Mouse (Mus musculus): ENCODE measurements around the gene Ccdc88c. TPM values are rescaled to one million over a fixed set of nuclear protein-coding genes. Genes with fewer than 3 reads are reported as not detected.
A peak's percentile ranks its signal among the peaks of the same experiment; 100 is the strongest.

The Ccdc88c gene
- polyA plus RNA-seq, 1 experiment from 2014 or later: 5.9 TPM

DNA sequence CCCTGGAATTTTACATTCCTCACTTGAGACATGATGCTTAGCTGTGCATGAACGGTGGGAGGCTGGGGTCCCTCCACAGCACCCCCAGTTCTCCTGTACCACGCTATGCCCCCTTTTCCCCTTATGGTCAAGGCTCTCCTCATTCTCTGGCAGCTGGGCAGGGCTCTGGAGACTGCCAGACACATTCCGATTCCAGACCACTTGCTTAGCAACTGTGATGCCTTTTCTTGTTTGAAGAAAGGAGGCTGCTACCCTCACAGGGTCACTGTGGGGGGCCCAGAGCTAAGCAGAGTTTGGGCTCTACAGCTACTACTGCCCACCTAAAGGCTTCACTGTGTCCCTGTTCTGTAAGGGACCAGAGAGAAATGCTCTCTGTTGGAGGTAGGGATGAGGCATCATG, 71.6 kb downstream of the Ccdc88c start:
- Histone ChIP-seq H3K9ac (ENCODE audit: low read depth, low read length) (peak overlapping the region; percentile 59), H3K4me1 (ENCODE audit: control insufficient read depth, low read depth, low read length) (peaks cover 74% of the 10 kb centered on the region), H3K27ac (ENCODE audit: low read length) (peak overlapping the region; percentile 98), H3K27me3 (ENCODE audit: control insufficient read depth, insufficient read depth, low read depth, low read length) (no peaks in the 10 kb centered on the region), H3K9me3 (replicated peaks; ENCODE audit: control insufficient read depth, low read length) (no peaks in the 10 kb centered on the region), H3K4me3 (ENCODE audit: low read depth, low read length) (no peak overlapping the region), H3K36me3 (ENCODE audit: control insufficient read depth, insufficient read depth) (0 out of 2 replicates have a peak, but pooled peaks cover 5% of the 10 kb centered on the region), H3K4me2 (ENCODE audit: low read depth, low read length) (peak overlapping the region; percentile 59; the same call in 1 of the 2 replicates)
- ATAC-seq (ENCODE audit: low read depth): no peak
- WGBS (ENCODE audit: insufficient replicate concordance): 69% methylated on average over 3 of the region's 3 CpGs

DNA sequence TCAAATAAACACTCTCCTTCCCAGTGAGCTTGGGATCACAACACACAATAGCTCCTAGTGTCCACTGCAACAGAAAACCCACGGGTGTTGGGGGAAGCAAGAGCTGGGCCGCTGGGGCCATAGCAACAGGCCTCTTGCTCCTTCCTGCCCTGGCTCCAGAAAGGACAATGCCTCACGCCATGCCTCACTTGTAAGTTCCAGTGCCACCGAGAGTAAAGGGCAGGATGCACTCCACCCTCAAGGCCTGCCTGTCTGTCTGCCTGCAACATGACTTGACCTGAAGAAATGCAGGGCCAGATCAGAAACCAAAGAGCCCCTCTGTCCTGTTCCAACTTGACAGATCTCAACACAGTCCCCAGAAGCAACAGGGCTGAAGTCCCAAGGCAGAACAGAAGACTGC, 72.0 kb downstream of the Ccdc88c start:
- Histone ChIP-seq H3K27ac (ENCODE audit: low read length) (peak overlapping the region; percentile 98), H3K4me1 (ENCODE audit: control insufficient read depth, low read depth, low read length) (peaks cover 75% of the 10 kb centered on the region), H3K4me2 (ENCODE audit: low read depth, low read length) (peak overlapping the region; percentile 59), H3K9me3 (replicated peaks; ENCODE audit: control insufficient read depth, low read length) (no peaks in the 10 kb centered on the region), H3K27me3 (ENCODE audit: control insufficient read depth, insufficient read depth, low read depth, low read length) (no peaks in the 10 kb centered on the region), H3K4me3 (ENCODE audit: low read depth, low read length) (no peak overlapping the region), H3K9ac (ENCODE audit: low read depth, low read length) (peak overlapping the region; percentile 59), H3K36me3 (ENCODE audit: control insufficient read depth, insufficient read depth) (0 out of 2 replicates have a peak, but pooled peaks cover 5% of the 10 kb centered on the region)
- WGBS (ENCODE audit: insufficient replicate concordance): 36% methylated on average over 4 of the region's 4 CpGs
- ATAC-seq (ENCODE audit: low read depth): no peak

DNA sequence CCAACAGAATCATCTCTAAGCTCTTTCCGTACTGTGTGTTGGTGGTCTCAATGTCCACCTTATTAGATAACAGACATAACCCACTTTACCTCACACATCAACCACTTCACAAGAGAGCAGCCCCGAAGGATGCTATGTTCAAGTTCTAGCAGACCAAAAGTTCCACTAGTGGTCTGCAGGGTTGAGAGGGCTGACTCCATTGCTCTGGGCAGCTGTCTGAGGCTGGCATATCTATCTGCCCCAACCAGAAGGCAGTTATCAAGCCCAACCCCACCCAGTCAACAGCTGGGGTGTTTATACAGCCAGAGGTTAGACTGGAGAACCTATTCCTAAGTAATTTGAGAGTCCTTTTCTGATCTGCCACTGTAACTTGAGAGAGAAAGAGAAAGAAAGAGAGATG, 72.8 kb downstream of the Ccdc88c start:
- peak overlapping the region; percentile 59 for H3K4me2 ChIP-seq (ENCODE audit: low read depth, low read length)
- H3K27ac ChIP-seq (ENCODE audit: low read length): peak overlapping the region; percentile 98
- H3K4me3 ChIP-seq (ENCODE audit: low read depth, low read length): peak overlapping the region; percentile 19
- H3K4me1 ChIP-seq (ENCODE audit: control insufficient read depth, low read depth, low read length): peaks cover 75% of the 10 kb centered on the region
- 0 out of 2 replicates have a peak, but pooled peaks cover 6% of the 10 kb centered on the region for H3K36me3 ChIP-seq (ENCODE audit: control insufficient read depth, insufficient read depth)
- WGBS (ENCODE audit: insufficient replicate concordance): 26% methylated on average over 2 of the region's 2 CpGs
- H3K27me3 ChIP-seq (ENCODE audit: control insufficient read depth, insufficient read depth, low read depth, low read length): no peaks in the 10 kb centered on the region
- ATAC-seq (ENCODE audit: low read depth): peak; percentile 79
- peak overlapping the region; percentile 61 for H3K9ac ChIP-seq (ENCODE audit: low read depth, low read length)
- H3K9me3 ChIP-seq (replicated peaks; ENCODE audit: control insufficient read depth, low read length): no peaks in the 10 kb centered on the region

DNA sequence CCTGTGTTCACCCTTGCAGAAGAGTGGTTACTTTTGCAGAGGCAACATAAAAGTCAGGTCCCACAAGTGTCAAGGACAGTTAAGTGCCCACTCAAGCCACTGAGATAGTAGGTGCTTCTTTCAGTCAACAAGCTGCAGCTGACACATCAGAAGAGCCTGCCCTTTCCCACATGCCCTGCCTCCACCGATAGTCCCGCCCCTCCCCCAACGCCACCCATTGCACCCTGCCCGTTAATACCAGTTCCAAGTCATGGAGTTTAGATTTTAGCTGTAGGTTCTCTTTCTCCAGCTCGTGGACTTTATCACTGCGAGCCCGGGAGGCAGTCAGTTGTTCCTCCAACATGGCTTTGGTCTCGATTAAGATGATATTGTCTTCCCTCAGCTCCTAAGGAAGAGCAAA, 74.9 kb downstream of the Ccdc88c start:
- H3K9ac ChIP-seq (ENCODE audit: low read depth, low read length): peak overlapping the region; percentile 61; the same call in 1 of the 2 replicates
- H3K9me3 ChIP-seq (replicated peaks; ENCODE audit: control insufficient read depth, low read length): no peaks in the 10 kb centered on the region
- WGBS (ENCODE audit: insufficient replicate concordance): 42% methylated on average over 8 of the region's 8 CpGs
- H3K36me3 ChIP-seq (ENCODE audit: control insufficient read depth, insufficient read depth): 0 out of 2 replicates have a peak, but pooled peaks cover 9% of the 10 kb centered on the region
- peaks cover 64% of the 10 kb centered on the region for H3K4me1 ChIP-seq (ENCODE audit: control insufficient read depth, low read depth, low read length)
- H3K4me2 ChIP-seq (ENCODE audit: low read depth, low read length): peak overlapping the region; percentile 27
- H3K27ac ChIP-seq (ENCODE audit: low read length): peak overlapping the region; percentile 98
- peak; percentile 20 for ATAC-seq (ENCODE audit: low read depth)
- no peak overlapping the region for H3K4me3 ChIP-seq (ENCODE audit: low read depth, low read length)
- H3K27me3 ChIP-seq (ENCODE audit: control insufficient read depth, insufficient read depth, low read depth, low read length): no peaks in the 10 kb centered on the region

DNA sequence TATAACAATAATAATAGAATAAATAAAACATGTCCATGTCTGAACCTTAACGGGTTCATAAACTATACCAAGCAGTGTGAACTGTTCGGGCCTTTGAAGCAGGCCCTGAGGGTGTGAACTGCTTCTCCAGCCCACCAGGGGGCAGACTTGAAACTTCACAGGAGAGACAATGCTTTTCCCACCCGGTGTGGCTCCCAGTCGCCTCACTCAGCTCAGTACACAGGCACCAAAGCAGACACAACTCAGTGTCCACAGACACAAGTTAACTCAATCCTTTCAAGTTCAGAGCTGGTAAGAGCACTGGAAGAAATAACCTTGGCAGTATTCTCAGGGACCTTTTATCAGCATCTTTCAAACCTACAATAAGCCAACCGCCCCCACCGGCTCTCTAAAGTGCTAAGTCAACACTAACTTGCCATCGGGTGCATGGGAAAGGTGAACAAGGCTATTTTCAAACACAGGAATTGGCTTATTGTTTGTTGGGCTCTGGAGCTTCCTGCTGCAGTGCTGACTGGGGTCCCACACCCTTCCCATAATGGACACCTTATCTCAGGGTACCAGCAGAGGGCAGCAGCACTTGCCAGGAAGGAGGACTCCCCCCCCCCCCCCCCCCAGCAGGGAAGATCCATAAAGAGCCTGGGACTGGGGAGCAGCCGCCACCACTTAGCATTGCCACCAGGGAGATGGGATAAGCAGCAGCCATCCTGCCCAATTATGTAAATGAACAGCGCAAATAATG, 76.5 kb downstream of the Ccdc88c start:
- ATAC-seq (ENCODE audit: low read depth): peak; percentile 20; the same call in 1 of the 2 replicates
- Histone ChIP-seq H3K4me3 (ENCODE audit: low read depth, low read length) (no peak overlapping the region), H3K36me3 (ENCODE audit: control insufficient read depth, insufficient read depth) (peaks cover 9% of the 10 kb centered on the region; the same call in 1 of the 2 replicates), H3K9me3 (replicated peaks; ENCODE audit: control insufficient read depth, low read length) (no peaks in the 10 kb centered on the region), H3K4me1 (ENCODE audit: control insufficient read depth, low read depth, low read length) (peaks cover 48% of the 10 kb centered on the region), H3K4me2 (ENCODE audit: low read depth, low read length) (no peak overlapping the region), H3K9ac (ENCODE audit: low read depth, low read length) (no peak overlapping the region), H3K27me3 (ENCODE audit: control insufficient read depth, insufficient read depth, low read depth, low read length) (no peaks in the 10 kb centered on the region), H3K27ac (ENCODE audit: low read length) (peak overlapping the region; percentile 98)
- WGBS (ENCODE audit: insufficient replicate concordance): 30% methylated on average over 9 of the region's 9 CpGs

DNA sequence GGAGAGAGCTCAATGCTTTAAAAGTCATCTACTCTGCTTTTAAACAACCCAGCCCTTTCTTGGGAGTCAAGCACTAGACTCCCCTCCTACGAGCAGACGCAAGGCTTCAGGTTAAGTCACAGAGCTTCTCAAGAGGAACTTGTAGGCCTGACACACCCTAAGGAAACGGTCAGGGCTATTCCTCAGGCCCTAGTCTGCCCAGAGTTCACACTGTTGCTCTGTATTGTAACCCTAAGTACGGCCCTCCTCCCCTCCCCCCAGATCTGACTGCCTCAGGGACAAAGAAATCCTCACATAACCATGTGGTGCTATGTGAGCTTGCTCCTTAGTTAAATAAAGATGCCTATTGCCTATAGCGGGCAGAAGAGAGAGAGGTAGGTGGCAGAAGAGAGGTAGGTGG, 79.7 kb downstream of the Ccdc88c start:
- no peak overlapping the region for H3K4me3 ChIP-seq (ENCODE audit: low read depth, low read length)
- H3K27ac ChIP-seq (ENCODE audit: low read length): no peak overlapping the region
- no peaks in the 10 kb centered on the region for H3K27me3 ChIP-seq (ENCODE audit: control insufficient read depth, insufficient read depth, low read depth, low read length)
- H3K4me2 ChIP-seq (ENCODE audit: low read depth, low read length): no peak overlapping the region
- 82% methylated on average over 5 of the region's 5 CpGs for WGBS (ENCODE audit: insufficient replicate concordance)
- no peak overlapping the region for H3K9ac ChIP-seq (ENCODE audit: low read depth, low read length)
- no peaks in the 10 kb centered on the region for H3K9me3 ChIP-seq (replicated peaks; ENCODE audit: control insufficient read depth, low read length)
- H3K4me1 ChIP-seq (ENCODE audit: control insufficient read depth, low read depth, low read length): peaks cover 20% of the 10 kb centered on the region
- H3K36me3 ChIP-seq (ENCODE audit: control insufficient read depth, insufficient read depth): peaks cover 31% of the 10 kb centered on the region
- ATAC-seq (ENCODE audit: low read depth): no peak

DNA sequence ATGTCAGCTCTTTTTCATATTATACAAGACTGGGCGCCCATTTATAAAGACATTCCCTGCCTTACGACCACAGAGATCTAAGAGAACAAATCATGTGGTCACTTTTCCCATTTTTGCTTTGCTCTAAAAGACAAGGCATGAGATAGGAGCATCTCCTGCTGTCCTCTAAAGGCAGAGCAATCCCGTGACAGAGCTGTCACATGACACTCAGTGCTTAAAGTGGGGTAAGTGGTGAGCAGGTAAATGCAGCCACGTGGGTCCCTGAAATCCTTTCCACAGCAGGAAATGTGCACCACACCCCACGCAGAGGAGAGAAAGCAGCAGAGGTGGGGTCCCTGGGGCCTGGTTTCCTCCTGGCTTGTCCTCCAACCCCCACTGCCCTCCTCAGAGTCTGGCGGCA, 80.8 kb downstream of the Ccdc88c start:
- 80% methylated on average over 6 of the region's 6 CpGs for WGBS (ENCODE audit: insufficient replicate concordance)
- H3K4me2 ChIP-seq (ENCODE audit: low read depth, low read length): no peak overlapping the region
- H3K4me3 ChIP-seq (ENCODE audit: low read depth, low read length): no peak overlapping the region
- no peak overlapping the region for H3K27ac ChIP-seq (ENCODE audit: low read length)
- no peaks in the 10 kb centered on the region for H3K27me3 ChIP-seq (ENCODE audit: control insufficient read depth, insufficient read depth, low read depth, low read length)
- H3K4me1 ChIP-seq (ENCODE audit: control insufficient read depth, low read depth, low read length): peaks cover 9% of the 10 kb centered on the region
- H3K9ac ChIP-seq (ENCODE audit: low read depth, low read length): no peak overlapping the region
- peaks cover 30% of the 10 kb centered on the region for H3K36me3 ChIP-seq (ENCODE audit: control insufficient read depth, insufficient read depth)
- no peaks in the 10 kb centered on the region for H3K9me3 ChIP-seq (replicated peaks; ENCODE audit: control insufficient read depth, low read length)
- no peak for ATAC-seq (ENCODE audit: low read depth)

DNA sequence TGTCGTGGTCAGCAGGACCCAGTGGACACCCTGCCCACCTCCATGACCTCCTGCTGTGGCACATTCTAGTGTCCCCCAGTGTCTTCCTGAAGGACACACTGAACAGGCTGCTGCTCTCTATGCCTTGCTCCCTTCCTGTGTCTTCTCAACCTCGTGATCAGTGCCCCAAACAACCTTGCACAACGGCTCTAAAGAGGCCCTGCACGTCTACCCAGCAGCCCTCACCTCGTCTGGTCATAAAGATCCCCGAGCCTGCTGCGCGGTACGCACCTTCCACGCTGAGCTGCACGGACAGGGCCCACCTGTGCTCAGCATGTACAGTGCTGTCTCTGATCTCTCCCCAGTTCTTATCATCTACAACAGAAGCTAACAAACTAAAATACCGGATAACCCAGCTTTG, 82.9 kb downstream of the Ccdc88c start:
- Histone ChIP-seq H3K4me2 (ENCODE audit: low read depth, low read length) (no peak overlapping the region), H3K9ac (ENCODE audit: low read depth, low read length) (no peak overlapping the region), H3K36me3 (ENCODE audit: control insufficient read depth, insufficient read depth) (peaks cover 30% of the 10 kb centered on the region), H3K9me3 (replicated peaks; ENCODE audit: control insufficient read depth, low read length) (no peaks in the 10 kb centered on the region), H3K4me3 (ENCODE audit: low read depth, low read length) (no peak overlapping the region), H3K27me3 (ENCODE audit: control insufficient read depth, insufficient read depth, low read depth, low read length) (no peaks in the 10 kb centered on the region), H3K27ac (ENCODE audit: low read length) (no peak overlapping the region), H3K4me1 (ENCODE audit: control insufficient read depth, low read depth, low read length) (no peaks in the 10 kb centered on the region)
- no peak for ATAC-seq (ENCODE audit: low read depth)
- 84% methylated on average over 12 of the region's 12 CpGs for WGBS (ENCODE audit: insufficient replicate concordance)

DNA sequence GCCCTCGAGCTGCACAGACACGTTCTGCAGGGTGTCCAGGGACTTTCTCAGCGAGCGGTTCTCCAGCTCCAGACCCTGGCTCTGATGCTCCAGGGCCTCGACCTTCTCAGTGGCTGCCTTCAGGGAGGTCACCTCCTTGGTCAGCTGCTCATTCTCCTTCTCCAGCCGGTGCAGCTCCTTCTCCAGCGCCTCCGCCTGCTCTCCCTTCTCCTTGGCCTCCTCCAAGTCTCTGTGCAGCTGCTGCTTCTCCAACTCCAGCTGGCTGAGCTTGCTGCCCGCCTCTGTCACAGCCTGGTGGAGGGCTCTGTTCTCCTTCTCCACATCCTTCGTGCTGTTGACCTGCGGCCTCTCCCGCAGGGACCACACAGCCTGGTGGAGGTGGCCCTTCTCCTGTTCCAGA, 83.4 kb downstream of the Ccdc88c start:
- H3K4me1 ChIP-seq (ENCODE audit: control insufficient read depth, low read depth, low read length): no peaks in the 10 kb centered on the region
- H3K36me3 ChIP-seq (ENCODE audit: control insufficient read depth, insufficient read depth): peaks cover 33% of the 10 kb centered on the region
- 87% methylated on average over 12 of the region's 12 CpGs for WGBS (ENCODE audit: insufficient replicate concordance)
- H3K27me3 ChIP-seq (ENCODE audit: control insufficient read depth, insufficient read depth, low read depth, low read length): no peaks in the 10 kb centered on the region
- H3K4me2 ChIP-seq (ENCODE audit: low read depth, low read length): no peak overlapping the region
- H3K27ac ChIP-seq (ENCODE audit: low read length): no peak overlapping the region
- H3K4me3 ChIP-seq (ENCODE audit: low read depth, low read length): no peak overlapping the region
- no peak for ATAC-seq (ENCODE audit: low read depth)
- H3K9me3 ChIP-seq (replicated peaks; ENCODE audit: control insufficient read depth, low read length): no peaks in the 10 kb centered on the region
- H3K9ac ChIP-seq (ENCODE audit: low read depth, low read length): no peak overlapping the region
